Mouse (Mus musculus): ENCODE data around the gene Gm10320.

Gene Gm10320

GRCm38 (mm10) chr13:98491909-98492308, at the start of gene Gm10320:
Gm10320 (minus strand) TSS chr13:98492001.
- no peak for DNase-seq

GRCm38 (mm10) chr13:98541601-98542000, 49.8 kb upstream of the Gm10320 start:
- DNase-seq: no peak

GRCm38 (mm10) chr13:98540206-98540605, 48.4 kb upstream of the Gm10320 start:
- DNase-seq: no peak

- DNase-seq: no peak
Measured at GRCm38 (mm10) chr13:98539311-98539710, 47.5 kb upstream of the Gm10320 start.

- peak; percentile 16 for DNase-seq
Measured at GRCm38 (mm10) chr13:98538587-98538986, 46.8 kb upstream of the Gm10320 start.

GRCm38 (mm10) chr13:98534913-98535262, 43.1 kb upstream of the Gm10320 start:
- DNase-seq: no peak

- no peak for DNase-seq
Measured at GRCm38 (mm10) chr13:98534190-98534912, 42.5 kb upstream of the Gm10320 start.

GRCm38 (mm10) chr13:98533415-98533814, 41.6 kb upstream of the Gm10320 start:
- DNase-seq: no peak

- no peak for DNase-seq
Measured at GRCm38 (mm10) chr13:98532699-98533375, 41.0 kb upstream of the Gm10320 start.

GRCm38 (mm10) chr13:98531976-98532375, 40.2 kb upstream of the Gm10320 start:
- DNase-seq: no peak

GRCm38 (mm10) chr13:98531306-98531705, 39.5 kb upstream of the Gm10320 start:
- DNase-seq: no peak

GRCm38 (mm10) chr13:98523719-98524316, 32.0 kb upstream of the Gm10320 start:
- DNase-seq: no peak

- DNase-seq: no peak
Measured at GRCm38 (mm10) chr13:98518341-98518740, 26.5 kb upstream of the Gm10320 start.

GRCm38 (mm10) chr13:98517666-98518065, 25.9 kb upstream of the Gm10320 start:
- no peak for DNase-seq

- no peak for DNase-seq
Measured at GRCm38 (mm10) chr13:98516985-98517384, 25.2 kb upstream of the Gm10320 start.

GRCm38 (mm10) chr13:98512066-98512465, 20.3 kb upstream of the Gm10320 start:
- DNase-seq: no peak

GRCm38 (mm10) chr13:98507656-98508055, 15.9 kb upstream of the Gm10320 start:
- no peak for DNase-seq

- no peak for DNase-seq
Measured at GRCm38 (mm10) chr13:98506496-98506895, 14.7 kb upstream of the Gm10320 start.

- no peak for DNase-seq
Measured at GRCm38 (mm10) chr13:98505989-98506388, 14.2 kb upstream of the Gm10320 start.

- no peak for DNase-seq
Measured at GRCm38 (mm10) chr13:98505489-98505857, 13.7 kb upstream of the Gm10320 start.

GRCm38 (mm10) chr13:98504661-98505488, 13.1 kb upstream of the Gm10320 start:
- no peak for DNase-seq

- DNase-seq: no peak
Measured at GRCm38 (mm10) chr13:98504181-98504660, 12.4 kb upstream of the Gm10320 start.

- no peak for DNase-seq
Measured at GRCm38 (mm10) chr13:98503601-98504000, 11.8 kb upstream of the Gm10320 start.

Measured in cerebellum, adult 11-12 months (tissue).